Mouse (Mus musculus): ENCODE measurements around the gene Fbxo48. TPM values are rescaled to one million over a fixed set of nuclear protein-coding genes. Genes with fewer than 3 reads are reported as not detected.

Gene Fbxo48
- polyA plus RNA-seq, 1 experiment from 2014 or later = 1.1 TPM

- no peaks in the 10 kb centered on the region for H3K27me3 ChIP-seq (ENCODE audit: control insufficient read depth, insufficient read depth, low read length)
- no peak for ATAC-seq (ENCODE audit: insufficient number of reproducible peaks, insufficient read depth, low FRiP score, low read depth)
- H3K9me3 ChIP-seq (ENCODE audit: control insufficient read depth, low read length) = no peaks in the 10 kb centered on the region
- H3K4me2 ChIP-seq (ENCODE audit: low read length) = no peak overlapping the region
- H3K36me3 ChIP-seq (ENCODE audit: control insufficient read depth, insufficient read depth, low read length) = no peaks in the 10 kb centered on the region
- H3K27ac ChIP-seq (replicated peaks in 1 of 2; ENCODE audit: control insufficient read depth in 1 of 2, insufficient read depth in 1 of 2, low read depth in 2 of 2, low read length in 2 of 2) = no peak overlapping the region
- H3K9ac ChIP-seq (ENCODE audit: low read length) = no peak overlapping the region
- H3K4me3 ChIP-seq (ENCODE audit: control insufficient read depth in 1 of 2, insufficient read depth in 1 of 2, low read depth in 1 of 2, low read length in 2 of 2) = no peak overlapping the region
- WGBS = 69% methylated on average over 7 of the region's 7 CpGs
- no peaks in the 10 kb centered on the region for H3K4me1 ChIP-seq (ENCODE audit: control insufficient read depth in 2 of 2, insufficient read depth in 2 of 2, low read length in 2 of 2)
These were observed 51.7 kb downstream of the Fbxo48 start for GRCm38 (mm10) chr11:17002739-17003373.

DNA sequence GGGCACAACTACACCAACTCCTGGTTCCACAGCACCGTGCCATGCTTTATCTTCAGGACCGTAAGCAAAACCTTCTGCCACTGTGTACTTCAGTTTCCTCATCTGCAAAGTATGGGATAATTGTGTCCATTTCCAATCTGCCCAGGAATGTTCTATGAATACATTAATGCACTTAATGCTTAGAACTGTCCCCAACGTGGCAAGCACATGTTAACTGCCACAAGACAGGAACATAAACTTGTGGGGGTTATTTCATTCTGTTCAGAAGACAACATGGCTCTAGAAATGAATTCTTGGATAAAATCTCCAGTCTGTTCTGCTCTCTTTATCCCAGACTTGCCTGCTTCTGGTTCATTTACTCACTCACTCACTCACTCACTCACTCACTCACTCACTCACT, 52.6 kb downstream of the Fbxo48 start:
- Histone ChIP-seq H3K4me2 (ENCODE audit: low read length) (no peak overlapping the region), H3K4me1 (ENCODE audit: control insufficient read depth in 2 of 2, insufficient read depth in 2 of 2, low read length in 2 of 2) (no peaks in the 10 kb centered on the region), H3K9me3 (ENCODE audit: control insufficient read depth, low read length) (no peaks in the 10 kb centered on the region), H3K9ac (ENCODE audit: low read length) (no peak overlapping the region), H3K4me3 (ENCODE audit: control insufficient read depth in 1 of 2, insufficient read depth in 1 of 2, low read depth in 1 of 2, low read length in 2 of 2) (no peak overlapping the region), H3K27me3 (ENCODE audit: control insufficient read depth, insufficient read depth, low read length) (no peaks in the 10 kb centered on the region), H3K27ac (replicated peaks in 1 of 2; ENCODE audit: control insufficient read depth in 1 of 2, insufficient read depth in 1 of 2, low read depth in 2 of 2, low read length in 2 of 2) (no peak overlapping the region), H3K36me3 (ENCODE audit: control insufficient read depth, insufficient read depth, low read length) (no peaks in the 10 kb centered on the region)
- no peak for ATAC-seq (ENCODE audit: insufficient number of reproducible peaks, insufficient read depth, low FRiP score, low read depth)
- WGBS = 67% methylated on average over 3 of the region's 3 CpGs

Other genes starting within 250 kb of the Fbxo48 start
- gene Egfr, start 199.2 kb upstream of the Fbxo48 start, polyA plus RNA-seq (2014; fragmentation: Nextera tagmentation; extraction: Ambion mirVana) = 2.4 and 2.5 TPM in 2 replicates
- 11.6 and 12.7 TPM in 2 replicates for gene Cnrip1, start 100.2 kb downstream of the Fbxo48 start, polyA plus RNA-seq (2014; fragmentation: Nextera tagmentation; extraction: Ambion mirVana)
- 2.6 and 4.6 TPM in 2 replicates for gene Plek, start 101.0 kb downstream of the Fbxo48 start, polyA plus RNA-seq (2014; fragmentation: Nextera tagmentation; extraction: Ambion mirVana)
- gene Ppp3r1, start 207.9 kb downstream of the Fbxo48 start, polyA plus RNA-seq (2014; fragmentation: Nextera tagmentation; extraction: Ambion mirVana) = 82.3 and 83.2 TPM in 2 replicates
- gene Wdr92, start 230.7 kb downstream of the Fbxo48 start, polyA plus RNA-seq (2014; fragmentation: Nextera tagmentation; extraction: Ambion mirVana) = 18.0 and 20.4 TPM in 2 replicates

All from heart, embryonic 14.5 days (tissue).